Mouse (Mus musculus): ENCODE results near the gene Caly. TPM values are rescaled to one million over a fixed set of nuclear protein-coding genes. Genes with fewer than 3 reads are reported as not detected.

Caly gene
- total RNA-seq (2022) = 100 to 1,000 TPM; 184 to 218 (median 213) TPM

GRCm38 (mm10) chr7:140082242-140082678 lies at the start of gene Caly:
Caly (minus strand) TSS chr7:140082548.
- DNase-seq (ENCODE audit: low spot score in 2 of 2) = peak; percentile 80 to 97

GRCm38 (mm10) chr7:140127911-140128310 lies 45.6 kb upstream of the Caly start:
- no peak for DNase-seq (ENCODE audit: low spot score in 2 of 2)

GRCm38 (mm10) chr7:140126934-140127333 lies 44.6 kb upstream of the Caly start:
- no peak for DNase-seq (ENCODE audit: low spot score in 2 of 2)

- no peak for DNase-seq (ENCODE audit: low spot score in 2 of 2)
These were observed 43.6 kb upstream of the Caly start for GRCm38 (mm10) chr7:140126022-140126350.

GRCm38 (mm10) chr7:140125278-140126021 lies 43.1 kb upstream of the Caly start:
- peak; percentile 68 to 86 for DNase-seq (ENCODE audit: low spot score in 2 of 2)

GRCm38 (mm10) chr7:140124382-140124781 lies 42.0 kb upstream of the Caly start:
- no peak for DNase-seq (ENCODE audit: low spot score in 2 of 2)

- no peak for DNase-seq (ENCODE audit: low spot score in 2 of 2)
These were observed 40.4 kb upstream of the Caly start for GRCm38 (mm10) chr7:140122765-140123164.

GRCm38 (mm10) chr7:140121338-140121910 lies 39.1 kb upstream of the Caly start:
- DNase-seq (ENCODE audit: low spot score in 2 of 2) = no peak

GRCm38 (mm10) chr7:140120484-140120883 lies 38.1 kb upstream of the Caly start:
- no peak for DNase-seq (ENCODE audit: low spot score in 2 of 2)

GRCm38 (mm10) chr7:140116329-140117054 lies 34.1 kb upstream of the Caly start, which contains the start of gene Echs1:
Echs1 (minus strand) TSS chr7:140116476.
- DNase-seq (ENCODE audit: low spot score in 2 of 2) = peak; percentile 73 to 81

- DNase-seq (ENCODE audit: low spot score in 2 of 2) = peak; percentile 25 to 67
These were observed 33.4 kb upstream of the Caly start, which contains the start of gene Paox for GRCm38 (mm10) chr7:140115583-140116328. Paox (plus strand) TSS chr7:140115799.

- no peak for DNase-seq (ENCODE audit: low spot score in 2 of 2)
These were observed 29.6 kb upstream of the Caly start for GRCm38 (mm10) chr7:140111943-140112342.

GRCm38 (mm10) chr7:140104009-140104408 lies 21.7 kb upstream of the Caly start:
- no peak for DNase-seq (ENCODE audit: low spot score in 2 of 2)

GRCm38 (mm10) chr7:140101993-140102860 lies 19.9 kb upstream of the Caly start, which contains the start of gene Fuom:
Fuom (minus strand) TSS chr7:140102441.
- peak; percentile 75 to 85 for DNase-seq (ENCODE audit: low spot score in 2 of 2)

- no peak for DNase-seq (ENCODE audit: low spot score in 2 of 2)
These were observed 19.1 kb upstream of the Caly start for GRCm38 (mm10) chr7:140101498-140101897.

GRCm38 (mm10) chr7:140098466-140098865 lies 16.1 kb upstream of the Caly start:
- DNase-seq (ENCODE audit: low spot score in 2 of 2) = no peak

GRCm38 (mm10) chr7:140096055-140096454 lies 13.7 kb upstream of the Caly start:
- no peak for DNase-seq (ENCODE audit: low spot score in 2 of 2)

GRCm38 (mm10) chr7:140095556-140095955 lies 13.2 kb upstream of the Caly start:
- DNase-seq (ENCODE audit: low spot score in 2 of 2) = no peak

GRCm38 (mm10) chr7:140094954-140095353 lies 12.6 kb upstream of the Caly start:
- DNase-seq (ENCODE audit: low spot score in 2 of 2) = no peak

- DNase-seq (ENCODE audit: low spot score in 2 of 2) = no peak
These were observed 10.7 kb upstream of the Caly start, which contains the start of gene Prap1 for GRCm38 (mm10) chr7:140092924-140093528. Prap1 (plus strand) TSS chr7:140093395.
